Mouse (Mus musculus) kidney, postnatal 0 days (tissue): ENCODE data around the gene Gm8720. TPM values are rescaled to one million over a fixed set of nuclear protein-coding genes. Genes with fewer than 3 reads are reported as not detected.
"Not testable (repeated sequence)": the region's sequence is repeated elsewhere in the genome, so short reads cannot be mapped to it uniquely, and the experiment has no call there.

Source experiments
- ATAC-seq: fragments of 200-750 bp; cut with Nextera tagmentation; replicated peaks from 2 replicates; pipeline ENCODE4 v1.8.0; 2017; ENCODE audit warnings: low read depth, moderate number of reproducible peaks, moderate TSS enrichment, moderate library complexity; ENCODE audit not compliant: low FRiP score
- DNase-seq: peaks from one replicate; pipeline ENCODE4 v3.0.0-alpha.2; 2016; ENCODE audit warnings: low spot score
- H3K27ac ChIP-seq: fragments of 300-500 bp; sonication (generic); 2 replicates; pipeline ENCODE4 v1.5.1; 2014; ENCODE audit warnings: mild to moderate bottlenecking
- H3K27me3 ChIP-seq: fragments of 300-500 bp; sonication (generic); 2 replicates; pipeline ENCODE4 v1.6.1; 2014; ENCODE audit warnings: low read length, mixed read lengths; ENCODE audit not compliant: insufficient read depth
- H3K36me3 ChIP-seq: fragments of 300-500 bp; sonication (generic); 2 replicates; pipeline ENCODE4 v1.6.1; 2014; ENCODE audit warnings: low read length, mixed read lengths; ENCODE audit not compliant: insufficient read depth
- H3K4me1 ChIP-seq: fragments of 300-500 bp; sonication (generic); replicated peaks from 2 replicates; pipeline ENCODE4 v1.6.1; 2014; ENCODE audit warnings: antibody characterized with exemption, low read length, mixed read lengths; ENCODE audit not compliant: insufficient read depth
- H3K4me2 ChIP-seq: fragments of 300-500 bp; sonication (generic); 2 replicates; pipeline ENCODE4 v1.6.1; 2014; ENCODE audit warnings: mild to moderate bottlenecking, low read length, moderate library complexity, mixed read lengths
- H3K4me3 ChIP-seq: fragments of 300-500 bp; sonication (generic); replicated peaks from 2 replicates; pipeline ENCODE4 v1.5.1; 2014; ENCODE audit warnings: low read depth, low read length
- H3K9ac ChIP-seq: fragments of 300-500 bp; sonication (generic); 2 replicates; pipeline ENCODE4 v1.6.1; 2014; ENCODE audit warnings: low read depth, low read length
- H3K9me3 ChIP-seq: fragments of 300-500 bp; sonication (generic); replicated peaks from 2 replicates; pipeline ENCODE4 v1.6.1; 2016; ENCODE audit warnings: low read length, inconsistent platforms, mixed read lengths
- WGBS: fragments of 180-500 bp; shearing (Covaris S2); extraction: QIAGEN DNeasy Blood & Tissue Kit; methylation state at CpG from one replicate; pipeline ENCODE4 v1.1.7; 2014; 5-methylcytosine and 5-hydroxymethylcytosine counted together
- polyA plus RNA-seq: library from polyadenylated mRNA; unstranded; fragments of >200 nt; fragmentation: Nextera tagmentation; extraction: Ambion mirVana; gene quantifications from 2 replicates; pipeline ENCODE4 v1.2.1, GENCODE M21; 2015

The Gm8720 gene
- polyA plus RNA-seq = not detected in 2 replicates

DNA sequence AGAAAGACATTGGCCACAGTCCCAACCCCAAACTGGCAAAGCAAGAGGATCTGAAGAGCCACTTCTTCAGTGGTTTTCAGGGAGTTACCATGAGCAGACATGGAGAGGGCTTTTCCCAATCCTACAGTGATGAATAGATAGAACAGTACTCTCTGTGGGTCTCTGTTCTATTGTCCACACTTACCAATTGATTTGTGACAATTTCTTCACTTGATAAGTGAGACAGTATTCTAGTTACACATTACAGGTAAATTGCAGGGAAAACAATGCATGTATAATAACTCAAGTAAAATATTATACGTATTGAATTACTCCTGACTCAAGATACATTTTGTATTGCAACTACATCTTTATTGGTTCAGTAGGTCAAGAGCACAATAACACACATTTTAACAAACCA, at the start of gene Gm8720:
TSS of gene Gm8720 (minus strand) at position 101 of the 400 bp plus-strand sequence.
- not testable (repeated sequence) for H3K4me1 ChIP-seq, ATAC-seq, H3K27me3 ChIP-seq, H3K4me3 ChIP-seq, H3K4me2 ChIP-seq, DNase-seq, H3K9ac ChIP-seq, H3K27ac ChIP-seq, H3K9me3 ChIP-seq, H3K36me3 ChIP-seq
- no CpG with 5 or more reads among the region's 1 CpGs for WGBS

- H3K27me3 ChIP-seq, H3K4me1 ChIP-seq, DNase-seq, H3K9me3 ChIP-seq, H3K4me2 ChIP-seq, H3K9ac ChIP-seq, H3K4me3 ChIP-seq, ATAC-seq, H3K27ac ChIP-seq, H3K36me3 ChIP-seq: not testable (repeated sequence)
- WGBS = no CpG with 5 or more reads among the region's 1 CpGs
Measured at GRCm38 (mm10) chr7:23055240-23055639, 12.0 kb downstream of the Gm8720 start, which contains the start of gene Vmn1r163. Gene Vmn1r163 (plus strand): TSS chr7:23055540.

GRCm38 (mm10) chr7:23019823-23020222, 47.4 kb downstream of the Gm8720 start, which contains the start of gene Gm4216:
Gene Gm4216 (minus strand): TSS chr7:23019923.
- not testable (repeated sequence) for ATAC-seq, H3K36me3 ChIP-seq, H3K4me2 ChIP-seq, H3K9ac ChIP-seq, H3K9me3 ChIP-seq, H3K4me3 ChIP-seq, H3K4me1 ChIP-seq, H3K27ac ChIP-seq, H3K27me3 ChIP-seq, DNase-seq
- WGBS = no CpG with 5 or more reads among the region's 3 CpGs

Other genes with a start within 250 kb of the Gm8720 start
- gene Vmn1r159, start 223.9 kb downstream of the Gm8720 start, polyA plus RNA-seq = not detected in 2 replicates
- gene Vmn1r160, start 196.2 kb downstream of the Gm8720 start, polyA plus RNA-seq = not detected in 2 replicates
- not detected in 2 replicates for gene Gm4214, start 82.8 kb downstream of the Gm8720 start, polyA plus RNA-seq
- gene Gm4216, start 47.5 kb downstream of the Gm8720 start, polyA plus RNA-seq = not detected in 2 replicates
- not detected in 2 replicates for gene Vmn1r163, start 11.9 kb downstream of the Gm8720 start, polyA plus RNA-seq
- not detected in 2 replicates for gene Gm10662, start 77.0 kb upstream of the Gm8720 start, polyA plus RNA-seq
- gene Vmn1r165, start 149.9 kb upstream of the Gm8720 start, polyA plus RNA-seq = not detected in 2 replicates
- not detected in 2 replicates for gene Vmn1r166, start 184.2 kb upstream of the Gm8720 start, polyA plus RNA-seq
- not detected in 2 replicates for gene Gm6902, start 211.4 kb upstream of the Gm8720 start, polyA plus RNA-seq
- not detected in 2 replicates for gene Nlrp4e, start 233.7 kb upstream of the Gm8720 start, polyA plus RNA-seq